Mouse (Mus musculus): Measurements from ENCODE around the gene Fli1.

DNA sequence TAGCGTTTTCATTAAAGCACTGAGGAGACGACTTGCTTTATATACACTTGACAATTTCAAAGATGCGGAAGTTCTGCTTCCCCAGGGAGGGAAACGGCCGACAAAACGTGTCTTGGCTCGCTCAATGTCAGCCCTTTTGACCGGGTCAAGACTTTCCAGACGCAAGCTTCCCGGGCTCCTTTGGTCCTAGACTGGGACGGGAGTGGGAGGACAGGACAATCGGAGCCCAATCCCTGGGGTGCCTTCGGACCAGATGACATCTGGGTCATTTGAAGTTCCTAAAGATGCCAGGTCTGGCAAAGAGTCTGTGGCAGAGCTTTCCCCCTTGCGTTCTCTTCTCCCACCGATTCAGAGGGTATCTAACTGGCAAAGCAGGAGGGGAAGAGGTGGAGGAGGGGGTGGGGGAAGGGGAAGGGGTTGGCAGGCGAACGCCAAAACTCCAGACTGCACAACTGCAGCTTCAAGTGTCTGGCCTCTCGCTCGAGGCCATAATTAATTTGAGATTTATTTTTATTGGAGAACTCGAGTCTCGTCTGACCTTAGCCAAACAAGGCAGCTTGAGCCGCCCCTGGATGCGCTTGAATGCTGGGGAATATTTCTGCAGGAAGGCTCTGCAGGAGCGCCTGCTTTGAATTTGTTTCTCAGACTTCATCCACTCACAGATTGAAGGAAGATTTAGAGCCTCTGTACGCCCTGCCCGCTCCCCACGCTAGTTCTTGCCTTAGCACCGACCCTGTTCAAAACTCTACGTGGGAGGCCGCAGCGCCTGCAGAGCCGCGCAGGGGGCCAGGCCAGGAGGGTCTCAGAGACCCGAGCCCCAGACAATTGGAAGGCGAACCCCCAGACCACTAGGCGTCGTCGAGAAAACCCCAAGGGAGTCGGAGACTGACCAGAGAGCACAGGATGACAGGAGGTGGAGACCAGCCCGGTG, 2.3 kb upstream of the Fli1 start:
- no peak for TF ChIP-seq POLR2A (IDR thresholded peaks at IDR 0.05; ENCODE audit: extremely low read depth, insufficient read depth, low read length)
- no peak for TF ChIP-seq CTCF (IDR thresholded peaks at IDR 0.05; ENCODE audit: low read depth, low read length)
